Mouse (Mus musculus) retina, embryonic 14.5 days (tissue): ENCODE data around the gene Plpp4.
A peak's percentile ranks its signal among the peaks of the same experiment; 100 is the strongest.

Experiments
- DNase-seq: peaks from one replicate; pipeline ENCODE4 v3.0.0-alpha.2; 2015; ENCODE audit warnings: low spot score

Gene Plpp4

DNA sequence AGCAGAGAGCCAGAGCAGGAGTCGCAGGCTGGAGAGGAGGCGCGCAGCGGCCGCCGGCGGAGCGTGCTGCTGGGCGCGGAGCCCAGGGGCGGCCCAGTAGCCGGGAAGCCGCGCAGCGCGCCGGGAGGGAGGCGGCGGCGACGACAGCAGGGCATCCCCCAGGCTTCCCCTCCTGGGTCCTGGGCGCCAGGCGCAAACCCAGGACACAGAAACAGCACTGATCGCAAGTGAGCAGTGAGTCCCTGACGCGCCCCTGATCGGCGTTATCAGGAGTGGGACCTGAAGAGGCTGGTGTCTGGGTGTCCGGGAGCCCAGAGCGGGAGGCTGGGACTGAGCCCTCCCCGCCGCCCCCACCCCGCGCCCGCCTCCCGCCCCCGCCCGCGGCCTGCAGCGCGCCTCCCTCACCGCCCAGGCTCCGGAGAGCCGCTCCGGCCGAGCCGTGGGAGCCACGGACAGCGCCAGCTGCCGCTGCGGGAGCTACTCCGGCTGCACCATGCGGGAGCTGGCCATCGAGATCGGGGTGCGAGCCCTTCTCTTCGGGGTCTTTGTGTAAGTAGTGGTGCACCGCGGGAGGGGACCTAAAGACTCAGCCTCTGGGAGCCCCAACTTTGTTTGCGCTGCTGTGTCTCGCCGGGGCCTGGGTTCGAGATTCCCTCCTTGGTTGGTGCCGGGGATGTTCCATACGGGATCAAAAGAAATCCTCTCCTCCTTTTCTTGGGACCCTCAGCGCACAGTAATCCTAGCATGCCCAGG, at the start of gene Plpp4:
TSS of gene Plpp4 (plus strand) at position 411 of the 753 bp plus-strand sequence.
- DNase-seq = peak; percentile 53

DNA sequence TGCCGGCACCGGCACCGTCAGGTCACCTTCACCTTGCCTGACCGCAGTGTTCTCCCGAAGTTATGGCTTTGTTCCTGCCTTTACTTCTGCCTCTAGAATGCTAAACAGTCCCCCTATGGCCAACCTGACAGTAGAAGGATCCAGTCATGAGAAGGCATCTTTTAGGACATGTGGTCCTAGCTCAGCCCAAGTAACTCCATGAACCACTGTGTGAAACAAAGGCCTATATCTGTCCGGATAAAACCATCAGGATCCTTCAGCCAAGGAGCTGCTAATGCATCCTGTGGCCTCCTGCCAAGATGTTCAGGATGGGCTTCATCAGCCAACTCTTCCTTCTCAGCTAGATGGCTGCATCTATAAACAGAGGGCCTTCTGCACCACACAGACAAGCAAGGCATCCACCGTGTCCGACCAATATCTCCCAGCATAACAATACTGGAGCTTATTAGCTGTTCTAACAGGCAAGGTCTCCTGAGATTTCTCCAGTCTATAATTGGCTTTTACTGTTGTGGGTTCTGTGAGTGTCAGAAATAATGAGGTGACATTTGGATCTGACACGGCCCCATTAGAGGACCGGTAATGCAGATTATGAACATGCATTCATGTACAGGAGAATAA, 40.8 kb upstream of the Plpp4 start:
- DNase-seq = peak; percentile 60

DNA sequence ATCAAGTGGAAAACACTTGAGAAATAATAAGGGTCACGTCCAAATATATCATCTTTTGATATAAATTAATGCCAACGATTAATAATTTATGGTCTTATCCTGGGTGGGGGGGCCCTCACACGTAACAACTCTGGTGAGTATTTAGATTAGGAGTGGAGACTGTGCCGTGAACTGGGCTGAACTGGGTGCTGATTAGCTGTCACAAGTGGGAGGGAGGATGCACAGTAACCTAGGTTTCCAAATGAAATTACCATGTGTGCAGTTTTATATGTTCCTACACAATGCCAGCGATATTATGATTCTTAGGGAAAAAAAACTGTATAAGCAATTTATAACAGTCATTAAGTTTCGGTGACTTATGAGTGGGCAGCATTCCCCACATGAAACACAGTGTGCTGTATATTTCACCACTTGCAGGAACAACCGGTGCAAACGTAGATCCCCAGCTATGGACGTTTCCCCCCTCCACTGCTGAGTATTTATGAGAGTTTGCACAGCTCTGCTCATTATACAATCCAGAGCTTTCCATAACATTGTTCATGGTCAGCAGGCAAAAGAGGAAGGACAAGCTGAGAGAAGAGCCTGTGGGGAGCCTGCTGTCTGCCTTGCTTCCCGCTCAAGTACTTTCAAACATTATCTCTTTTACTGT, 40.2 kb upstream of the Plpp4 start:
- peak; percentile 12 for DNase-seq

DNA sequence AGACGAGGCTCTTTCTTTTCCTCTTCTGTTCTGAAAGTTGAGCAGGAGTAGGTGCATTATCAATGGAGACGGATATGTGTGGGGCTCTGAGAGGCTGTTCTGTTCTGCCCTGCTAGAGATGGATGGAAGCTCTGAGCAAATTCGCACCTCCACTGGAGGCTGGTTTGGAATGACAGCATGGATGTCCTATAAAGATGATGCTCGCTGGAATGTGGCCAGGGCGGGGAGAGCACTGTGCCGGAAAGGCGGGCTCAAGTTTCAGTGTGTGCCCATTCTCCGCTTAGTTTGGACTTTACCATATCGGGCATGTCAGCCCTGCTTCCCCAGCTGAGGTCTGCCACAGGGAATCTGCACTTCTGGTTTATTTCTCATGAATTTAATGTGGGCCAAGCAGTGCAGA, 35.9 kb upstream of the Plpp4 start:
- DNase-seq = no peak

DNA sequence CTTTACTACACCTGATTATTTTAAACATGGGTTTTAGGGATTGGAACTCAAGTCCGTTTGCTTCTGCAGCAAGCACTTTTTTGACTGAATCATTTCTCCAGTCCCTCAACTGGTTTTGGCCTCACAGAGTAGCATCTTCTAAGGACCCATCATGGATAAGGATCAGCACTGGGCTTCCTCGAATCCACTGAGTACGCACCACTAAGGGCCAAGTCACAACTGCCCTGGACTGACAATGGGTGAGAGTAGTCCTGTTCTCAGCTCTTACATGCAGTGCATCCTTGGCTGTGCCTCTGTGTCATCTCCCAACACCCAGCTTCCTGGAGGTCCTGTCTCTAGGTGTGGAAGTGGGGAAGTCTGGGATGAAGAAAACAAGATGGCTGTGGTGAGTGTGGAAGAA, 35.2 kb upstream of the Plpp4 start:
- DNase-seq = no peak

DNA sequence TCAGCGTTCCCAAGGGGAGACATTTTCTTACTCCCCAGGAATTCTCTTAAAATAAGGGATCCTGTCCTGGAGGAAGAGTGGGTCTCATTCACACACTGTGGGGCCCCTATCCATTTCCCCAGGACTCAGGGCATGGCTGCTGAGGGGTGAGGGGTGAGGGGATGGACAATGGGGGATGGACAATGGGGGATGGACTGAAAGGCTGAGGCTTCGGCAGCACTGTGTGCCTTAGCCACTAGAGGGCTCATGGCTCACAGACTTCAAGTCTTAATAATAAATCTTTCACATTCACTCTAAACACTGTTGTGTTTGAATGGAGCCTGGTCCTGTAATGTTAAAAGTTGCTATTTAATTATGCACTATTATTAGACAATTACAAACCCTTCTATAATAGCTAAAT, 21.4 kb upstream of the Plpp4 start:
- DNase-seq = peak; percentile 69

DNA sequence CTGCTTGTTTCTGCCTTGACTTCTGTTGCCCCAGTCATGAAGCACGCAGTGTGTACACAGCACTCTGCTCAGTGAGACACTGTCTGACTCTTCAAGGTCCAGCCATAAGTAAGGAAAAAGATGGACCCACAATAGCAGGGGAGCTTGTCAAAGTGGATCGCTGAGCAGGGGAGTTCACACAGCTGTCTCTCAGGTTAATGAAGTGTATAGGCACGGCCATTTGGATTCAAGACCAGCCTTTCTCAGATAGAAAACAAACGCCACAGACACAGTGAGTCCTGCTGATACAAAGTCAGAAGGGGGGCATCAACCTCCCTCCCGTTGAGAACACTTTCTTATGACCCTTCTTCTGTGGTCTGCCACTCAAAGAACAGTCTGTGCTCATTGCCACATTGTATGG, 20.8 kb upstream of the Plpp4 start:
- no peak for DNase-seq

DNA sequence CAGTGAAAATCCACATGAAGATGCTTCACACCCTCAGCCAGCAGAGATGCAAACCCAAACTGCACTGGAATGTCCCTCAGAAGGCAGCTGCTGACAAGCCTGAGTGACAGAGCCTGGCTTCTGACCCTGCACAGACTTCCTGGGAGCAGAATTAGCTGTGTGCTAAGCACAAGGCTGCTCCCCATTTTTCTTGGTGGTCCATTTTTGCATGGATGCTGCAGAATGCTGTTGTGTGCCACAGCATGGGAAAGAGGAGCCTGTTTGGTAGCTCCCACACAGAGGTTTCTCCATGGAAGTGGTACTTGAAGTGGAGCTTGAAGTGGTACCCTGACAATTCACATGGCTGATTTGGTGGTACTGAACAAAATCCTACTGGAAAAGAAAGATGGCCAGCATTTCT, 5.8 kb upstream of the Plpp4 start:
- DNase-seq = no peak

DNA sequence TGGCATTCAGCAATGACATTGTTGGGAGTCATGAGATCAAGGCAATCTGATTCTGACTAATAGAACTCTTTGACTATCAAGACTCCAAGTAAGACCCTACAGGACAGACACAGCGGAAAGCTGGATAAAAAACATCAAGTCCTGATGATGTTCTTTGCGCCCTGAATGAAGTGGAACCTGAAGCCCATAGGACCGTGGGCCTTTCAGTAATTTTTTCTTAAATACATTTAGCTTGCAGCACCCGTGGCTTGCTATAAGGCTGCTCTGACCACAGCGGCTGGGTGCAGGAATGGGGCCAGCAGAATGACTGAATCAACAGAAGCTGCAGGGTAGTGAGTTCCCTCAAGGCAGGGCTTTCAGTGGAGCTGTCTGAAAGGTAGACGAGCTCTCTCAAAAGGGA, 3.4 kb upstream of the Plpp4 start:
- DNase-seq = no peak

DNA sequence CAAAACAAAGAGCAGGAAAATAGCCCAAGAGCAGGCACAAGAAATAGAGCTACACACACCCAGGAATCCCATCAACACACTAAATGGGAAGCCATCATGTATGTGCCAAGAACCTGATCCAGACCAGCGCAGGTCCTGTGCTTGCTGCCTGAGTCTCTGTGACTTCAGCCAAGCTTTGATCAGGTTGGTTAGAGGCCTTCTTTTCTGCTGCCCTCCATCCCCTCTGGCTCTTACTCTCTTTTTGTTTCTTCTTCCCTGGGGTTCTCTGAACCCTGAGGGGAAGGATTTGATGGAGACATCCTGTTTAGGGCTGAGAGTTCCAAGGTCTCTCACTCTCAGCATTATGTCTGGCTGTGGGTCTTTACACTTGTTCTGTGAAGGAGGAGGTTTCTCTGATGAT, 2.7 kb upstream of the Plpp4 start:
- no peak for DNase-seq

DNA sequence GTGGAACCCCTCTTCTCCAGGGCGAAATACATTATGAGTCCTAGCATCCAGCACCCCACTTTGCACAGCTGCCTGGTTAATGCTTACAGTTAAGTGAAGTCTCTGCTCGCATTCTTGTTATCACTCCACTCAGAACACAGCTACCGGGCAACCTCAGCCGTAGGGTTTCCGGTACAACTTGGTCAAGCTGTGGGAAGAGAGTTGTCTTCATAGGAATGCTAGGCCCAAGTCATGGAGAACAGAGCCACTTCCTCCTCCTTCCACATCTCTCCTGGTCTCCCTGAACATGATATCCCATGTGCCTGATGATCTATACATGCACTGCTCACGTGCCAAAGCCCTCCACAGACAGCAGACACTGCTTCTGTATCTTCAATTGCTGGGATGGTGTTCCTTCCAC, 1.4 kb upstream of the Plpp4 start:
- no peak for DNase-seq

DNA sequence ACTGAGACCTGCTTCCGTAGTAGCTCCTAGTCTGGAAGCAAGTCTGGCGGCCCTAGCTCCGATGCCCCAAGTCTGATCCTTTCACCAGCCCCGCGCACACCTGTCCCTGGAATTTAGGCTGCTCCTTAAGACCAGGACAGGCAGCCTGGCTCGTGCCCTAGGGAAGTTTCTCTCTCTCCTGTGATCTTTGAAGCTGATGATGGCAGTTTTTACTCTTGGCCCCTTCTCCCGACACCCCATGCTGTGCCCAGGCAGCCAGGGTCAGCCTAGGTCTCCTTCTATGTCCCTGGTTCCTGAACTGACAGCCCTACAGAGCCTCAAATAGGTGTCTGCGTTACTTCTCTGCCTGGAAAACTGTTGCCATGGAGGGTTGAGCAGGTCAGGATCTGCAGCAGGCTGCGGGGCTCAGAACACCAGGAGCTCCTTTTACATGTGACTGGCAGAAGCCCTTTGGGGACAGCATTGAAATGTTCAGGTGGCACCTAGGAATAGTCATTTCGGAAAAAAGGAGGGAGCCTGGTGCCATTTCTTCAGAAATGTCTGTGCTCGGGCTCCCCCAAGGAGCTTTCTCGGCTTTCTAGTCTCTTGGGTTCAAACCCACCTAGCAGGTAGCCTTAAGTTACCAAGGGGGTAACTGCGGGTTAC, 665 bp downstream of the Plpp4 start:
- DNase-seq = peak; percentile 7

DNA sequence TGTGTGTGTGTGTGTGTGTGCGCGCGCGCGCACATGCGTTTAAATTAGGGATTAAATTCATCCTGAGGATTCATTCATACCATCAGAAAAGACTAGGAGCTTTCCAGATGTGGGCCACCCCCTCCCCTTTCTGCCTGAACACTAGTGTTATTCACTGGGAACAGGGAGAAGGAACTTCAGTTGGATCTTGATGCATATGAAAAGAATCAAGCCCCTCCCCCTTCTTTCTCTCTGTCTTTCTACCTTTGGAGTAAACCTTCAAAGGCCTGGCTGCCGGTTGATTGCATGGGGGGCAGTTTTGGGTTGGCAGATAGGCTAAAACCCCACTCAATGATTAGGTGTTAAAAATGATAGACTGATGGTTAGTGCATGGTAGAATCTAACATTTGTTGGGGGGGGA, 1.5 kb downstream of the Plpp4 start:
- no peak for DNase-seq

DNA sequence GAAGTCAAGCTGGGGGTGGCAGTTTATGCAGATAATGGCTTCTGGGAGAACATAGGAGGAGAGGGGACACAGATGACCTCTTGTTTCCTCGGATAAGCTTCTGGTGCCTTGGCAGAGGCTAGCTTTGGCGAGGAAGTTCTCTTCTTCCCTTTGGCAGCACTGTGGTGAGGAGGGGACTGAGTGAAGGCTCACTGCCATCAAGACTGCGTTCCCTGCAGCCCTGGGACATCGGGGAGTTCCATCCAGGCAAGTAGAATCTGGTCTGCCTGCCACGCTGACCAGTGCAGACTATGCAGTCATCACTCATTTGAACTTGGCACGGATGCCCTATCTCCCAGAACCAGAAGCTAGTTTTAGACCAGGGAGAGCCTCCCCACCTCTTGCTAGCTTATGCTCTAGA, 2.4 kb downstream of the Plpp4 start:
- DNase-seq = no peak

DNA sequence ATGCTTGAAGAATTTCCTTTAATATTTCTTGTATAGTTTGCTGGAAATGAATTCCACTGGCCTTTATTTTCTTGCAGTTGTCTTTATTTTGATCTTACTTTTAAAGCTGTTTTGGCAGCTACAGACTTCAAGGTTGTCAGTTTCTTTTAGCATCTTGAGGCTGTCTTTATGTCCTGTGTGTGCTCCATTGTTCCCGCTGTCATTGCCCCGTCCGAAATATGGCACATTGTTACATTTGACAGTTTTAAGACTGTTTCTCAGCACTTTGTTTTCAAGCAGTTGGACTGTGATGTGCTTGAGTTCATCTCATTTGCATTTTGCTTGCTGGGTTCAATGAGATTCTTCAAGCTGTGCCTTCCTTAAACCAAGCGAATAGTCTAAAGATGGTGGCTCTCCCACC, 17.0 kb downstream of the Plpp4 start:
- no peak for DNase-seq

DNA sequence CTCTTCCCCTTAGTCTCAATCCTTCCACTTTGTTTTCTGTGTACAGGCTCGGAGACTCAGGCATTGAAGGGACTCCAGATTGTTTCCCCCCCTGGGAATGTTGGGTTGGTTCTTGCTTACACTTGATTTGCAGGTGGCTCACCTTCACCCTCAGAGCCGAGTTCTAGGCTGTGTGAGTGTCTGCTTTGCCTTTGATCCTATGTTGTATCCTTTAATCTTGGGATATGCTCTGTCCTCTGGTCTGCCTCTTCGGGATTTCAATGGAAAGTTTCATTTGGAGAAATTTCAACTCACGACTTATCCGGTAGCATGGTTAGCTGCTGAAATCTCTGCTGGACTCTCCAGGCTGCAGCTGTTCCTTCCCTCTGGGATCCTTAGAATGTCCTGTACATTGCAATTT, 17.9 kb downstream of the Plpp4 start:
- DNase-seq = no peak

DNA sequence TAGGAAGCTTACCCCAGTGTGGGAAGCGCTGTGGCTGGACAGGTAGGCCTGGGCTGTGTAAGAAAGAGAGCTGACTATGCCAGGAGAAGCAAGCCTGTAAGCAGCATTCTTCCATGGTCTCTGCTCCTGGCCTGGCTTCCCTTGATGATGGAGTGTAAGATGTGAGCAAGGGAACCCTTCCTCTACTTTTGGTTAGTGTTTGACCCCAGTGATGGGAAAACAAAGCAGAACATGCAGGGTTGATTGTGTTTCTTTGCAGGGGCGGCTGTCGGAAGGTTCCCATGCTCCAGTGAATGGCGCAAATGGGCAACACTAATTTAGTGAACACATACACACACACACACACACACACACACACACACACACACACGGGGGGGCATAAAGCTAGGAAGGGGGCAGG, 20.9 kb downstream of the Plpp4 start:
- no peak for DNase-seq

DNA sequence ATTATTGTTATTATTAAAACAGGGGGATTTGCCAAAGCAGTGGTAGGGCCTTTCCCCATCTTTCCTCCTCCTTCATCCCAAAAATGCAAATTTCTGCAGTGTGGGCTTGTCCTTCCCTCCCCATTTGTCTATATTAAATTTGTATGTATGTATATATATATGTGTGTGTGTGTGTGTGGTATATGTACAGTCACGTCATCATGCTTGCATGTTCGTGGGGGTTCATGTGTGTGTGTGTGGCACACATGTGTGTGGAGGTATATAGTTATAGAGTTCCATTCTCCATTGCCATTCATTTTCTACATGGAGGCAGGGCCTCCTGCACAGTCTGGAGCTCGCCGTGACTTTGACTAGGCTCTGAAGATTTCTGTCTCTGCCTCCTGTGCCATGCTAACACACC, 22.0 kb downstream of the Plpp4 start:
- DNase-seq = no peak

DNA sequence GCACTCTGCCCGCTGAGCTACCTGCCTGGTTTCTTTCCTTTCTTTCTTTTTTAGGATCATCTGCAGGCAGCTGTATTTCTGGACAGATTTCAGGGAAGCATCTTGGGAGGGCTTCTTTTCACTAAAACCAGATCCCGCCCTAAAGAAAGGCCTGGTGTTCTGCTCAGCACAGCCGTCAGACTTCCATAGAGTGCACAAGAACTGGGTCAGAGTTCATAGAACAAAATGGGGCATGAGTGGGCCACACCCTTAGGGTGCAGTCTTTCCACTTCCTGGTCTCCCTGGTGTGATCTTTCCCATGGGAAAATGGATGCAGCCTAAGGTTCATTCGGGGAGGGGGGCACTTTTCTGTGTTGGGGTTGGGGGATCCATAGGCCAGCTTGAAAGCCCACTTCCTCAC, 22.4 kb downstream of the Plpp4 start:
- no peak for DNase-seq

DNA sequence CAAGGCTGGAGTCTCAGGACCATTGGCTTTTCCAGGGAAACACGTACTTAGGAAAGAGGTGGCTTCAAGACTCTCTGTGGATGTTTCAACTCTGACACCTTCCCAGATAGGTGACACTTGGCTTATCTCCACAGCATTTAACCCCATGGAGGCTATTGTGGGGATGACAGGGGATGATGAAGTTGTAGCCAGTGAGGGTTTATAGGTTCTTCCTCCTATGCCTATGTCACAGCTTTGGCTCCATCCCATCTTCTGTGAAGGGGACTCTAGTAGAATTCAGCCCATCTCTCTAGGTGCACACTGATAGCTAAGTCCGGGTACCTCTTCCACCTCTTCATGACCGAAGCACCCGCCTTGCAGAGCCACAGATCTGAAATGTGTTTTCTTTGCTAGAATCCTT, 25.1 kb downstream of the Plpp4 start:
- DNase-seq = no peak

DNA sequence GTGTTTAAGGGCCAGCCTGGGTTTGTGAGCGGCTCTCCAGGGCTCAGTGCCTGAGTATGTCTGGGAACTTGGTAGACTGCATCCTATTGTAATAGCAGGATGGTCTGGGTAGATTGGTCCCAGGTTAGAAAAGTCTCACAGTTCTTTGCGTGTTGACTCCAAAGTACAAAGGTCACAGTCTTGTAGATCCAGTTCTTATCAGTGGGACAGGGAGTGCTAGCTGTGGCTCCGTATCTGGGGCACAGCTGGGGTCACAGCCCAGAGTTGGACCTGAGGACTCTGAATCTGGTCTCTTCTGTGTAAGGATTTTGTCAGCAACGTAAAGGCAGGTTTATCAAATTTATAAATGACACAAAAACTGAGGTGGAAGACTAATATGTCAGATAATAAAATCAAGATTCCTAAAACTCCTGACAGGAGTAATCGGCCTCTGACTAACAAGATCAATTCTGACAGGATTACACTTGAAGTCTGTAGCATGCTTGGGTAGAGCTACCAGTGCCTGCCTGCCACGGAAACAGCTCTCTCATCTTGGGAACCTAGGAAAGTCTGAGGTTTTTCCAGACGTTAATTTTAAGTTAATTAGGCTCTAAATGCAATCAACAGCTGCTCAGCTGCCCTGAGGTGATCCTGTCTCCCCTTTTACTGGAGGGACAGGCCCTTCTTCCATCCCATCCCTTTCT, 28.5 kb downstream of the Plpp4 start:
- DNase-seq = no peak

DNA sequence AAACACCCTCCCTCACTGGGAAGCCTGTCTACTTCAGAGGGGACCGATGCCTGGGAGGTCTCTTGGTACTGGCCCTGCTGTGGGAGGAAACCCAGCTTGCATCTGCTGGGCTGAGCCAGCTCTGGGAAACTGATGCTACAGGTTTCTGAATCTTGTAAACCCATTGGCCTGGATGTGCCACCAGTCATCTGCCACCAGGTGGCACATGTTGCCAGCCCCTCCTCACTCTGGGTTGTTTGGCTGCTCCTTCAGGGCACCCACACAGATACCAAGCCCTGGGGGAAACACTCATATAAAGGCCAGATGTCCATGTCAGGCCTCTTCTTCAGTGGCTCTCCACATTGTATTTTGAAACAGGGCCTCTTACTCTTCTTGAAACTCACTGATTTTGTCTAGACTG, 36.4 kb downstream of the Plpp4 start:
- DNase-seq = no peak

DNA sequence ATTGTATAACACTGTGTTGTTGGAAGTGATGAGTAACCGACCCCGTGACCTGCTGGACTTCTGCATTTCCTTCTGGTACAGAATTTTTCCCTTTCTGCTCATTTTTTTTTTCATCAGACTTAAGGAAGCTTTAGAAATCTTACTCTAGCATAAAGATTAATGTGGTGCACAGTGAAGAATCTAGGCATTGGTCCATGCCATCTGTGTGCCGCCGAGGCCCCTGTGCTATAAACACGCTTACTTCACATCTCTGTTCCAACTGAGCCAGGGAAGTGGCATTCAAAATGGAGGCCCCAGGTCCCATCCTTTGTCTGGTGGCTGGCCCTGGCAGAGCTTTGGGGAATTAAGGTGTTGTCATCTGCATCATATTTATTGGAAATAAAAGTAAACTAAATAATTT, 44.8 kb downstream of the Plpp4 start:
- DNase-seq = no peak
